Mouse (Mus musculus) ES-Bruce4 (cell line): ENCODE results near the gene Zbtb12. TPM values are rescaled to one million over a fixed set of nuclear protein-coding genes. Genes with fewer than 3 reads are reported as not detected.

Source experiments
- H3K27ac ChIP-seq: 2 replicates; pipeline ENCODE4 v1.5.1; 2012; ENCODE audit warnings: low read length, inconsistent platforms; ENCODE audit not compliant: insufficient read depth
- H3K27me3 ChIP-seq: 2 replicates; pipeline ENCODE4 v1.6.1; 2012; ENCODE audit warnings: mild to moderate bottlenecking, low read length, inconsistent platforms; ENCODE audit not compliant: control insufficient read depth, poor library complexity, insufficient read depth, severe bottlenecking
- H3K36me3 ChIP-seq: 2 replicates; pipeline ENCODE4 v1.6.1; 2012; ENCODE audit warnings: inconsistent platforms, mild to moderate bottlenecking, low read length, moderate library complexity; ENCODE audit not compliant: control insufficient read depth, poor library complexity, insufficient read depth, severe bottlenecking
- H3K4me1 ChIP-seq: one replicate; pipeline ENCODE4 v1.8.1; 2011; ENCODE audit warnings: low read length; ENCODE audit not compliant: control insufficient read depth, insufficient read depth
- H3K4me3 ChIP-seq: 2 replicates; pipeline ENCODE4 v1.5.1; 2011; ENCODE audit warnings: low read depth, mild to moderate bottlenecking, low read length
- H3K9ac ChIP-seq: 2 replicates; pipeline ENCODE4 v1.6.1; 2012; ENCODE audit warnings: low read depth, mild to moderate bottlenecking, inconsistent platforms; ENCODE audit not compliant: poor library complexity, severe bottlenecking
- H3K9me3 ChIP-seq: replicated peaks from 2 replicates; pipeline ENCODE4 v1.6.1; 2012; ENCODE audit warnings: mild to moderate bottlenecking, low read length, inconsistent platforms; ENCODE audit not compliant: control insufficient read depth, poor library complexity, insufficient read depth, severe bottlenecking
- CTCF ChIP-seq: IDR thresholded peaks from one replicate; pipeline ENCODE4 v1.8.1; 2011; ENCODE audit warnings: low read depth, low read length
- EP300 ChIP-seq: IDR thresholded peaks from 2 replicates; pipeline ENCODE4 v1.6.1; 2011; ENCODE audit warnings: low read depth, low read length; ENCODE audit not compliant: insufficient read depth
- POLR2A ChIP-seq: IDR thresholded peaks from one replicate; pipeline ENCODE4 v1.8.1; 2011; ENCODE audit warnings: low read length; ENCODE audit not compliant: insufficient read depth
- polyA plus RNA-seq: library from polyadenylated mRNA; stranded (reverse); fragments of >200 nt; gene quantifications from 2 replicates; pipeline ENCODE4 v1.2.4, GENCODE M21; 2011; ENCODE audit warnings: low read depth; ENCODE audit not compliant: missing spikeins, insufficient read depth, insufficient read length

The Zbtb12 gene
- polyA plus RNA-seq, 1 experiment = 22.8 TPM

DNA sequence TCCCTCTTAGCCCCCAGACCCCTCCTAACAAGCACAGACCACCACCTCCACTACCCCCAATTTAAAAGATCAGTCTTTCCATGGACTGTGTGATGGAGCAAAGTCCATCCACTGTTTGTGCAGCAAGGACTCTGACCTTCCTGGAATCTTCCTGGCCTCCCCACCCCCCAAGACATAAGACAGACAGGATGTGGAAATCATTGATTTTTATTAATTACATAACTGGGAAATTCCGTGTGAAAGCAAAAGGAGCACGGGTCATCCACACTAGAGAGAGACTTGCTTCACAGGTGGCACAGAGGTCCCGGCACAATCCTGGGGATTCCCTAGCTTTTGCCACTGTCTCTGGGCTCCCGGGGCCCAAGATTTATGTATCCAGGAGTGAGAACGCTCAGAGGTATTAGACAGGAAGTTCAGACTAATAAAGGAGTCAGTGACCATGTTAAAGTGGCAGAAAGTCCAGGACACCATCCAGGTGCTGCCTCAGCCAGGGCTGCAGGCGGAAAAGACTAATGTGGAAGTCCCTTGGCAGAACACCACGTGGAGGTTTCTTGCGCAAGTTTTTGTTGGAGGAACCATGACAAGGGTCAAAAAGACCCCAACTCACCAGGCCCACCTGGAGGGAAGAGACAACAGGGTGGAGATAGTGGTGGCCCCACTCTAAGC, 16.7 kb upstream of the Zbtb12 start, which contains the start of gene Cfb:
Cfb (minus strand) TSS at position 103 of the 666 bp plus-strand sequence.
- no peak within 1 kb of the TSS for H3K9ac ChIP-seq
- H3K36me3 ChIP-seq = no peaks in the 10 kb centered on the region
- H3K27me3 ChIP-seq = no peaks in the 10 kb centered on the region
- H3K4me3 ChIP-seq = no peak within 1 kb of the TSS
- no peaks in the 10 kb centered on the region for H3K9me3 ChIP-seq
- H3K27ac ChIP-seq = no peak within 1 kb of the TSS
- H3K4me1 ChIP-seq = no peaks in the 10 kb centered on the region
- TF ChIP-seq CTCF = no peak
- TF ChIP-seq POLR2A = no peak
- TF ChIP-seq EP300 = no peak

DNA sequence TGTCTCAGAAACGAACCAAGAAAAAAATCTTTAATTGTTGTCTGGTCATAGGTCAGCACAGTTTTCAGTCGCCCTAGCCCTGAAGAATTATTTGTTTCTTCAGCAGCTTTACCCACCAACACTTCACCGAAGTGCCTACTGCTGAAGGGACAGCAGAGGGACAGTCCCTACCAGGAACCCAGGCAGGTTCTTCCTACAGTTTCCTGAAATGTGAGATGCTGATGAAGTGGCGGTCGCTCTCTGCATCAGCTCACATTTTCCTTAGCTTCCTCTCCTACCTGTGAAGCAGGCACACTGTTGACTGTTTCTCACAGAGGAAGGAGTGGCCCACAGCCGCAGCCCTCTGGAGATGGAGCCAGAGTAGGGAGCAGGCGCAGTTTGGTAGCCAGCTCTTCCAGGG, 13.3 kb upstream of the Zbtb12 start:
- Histone ChIP-seq H3K4me1 (no peaks in the 10 kb centered on the region), H3K9me3 (no peaks in the 10 kb centered on the region), H3K4me3 (no peak overlapping the region), H3K9ac (no peak overlapping the region), H3K27me3 (no peaks in the 10 kb centered on the region; the same call in 1 of the 2 replicates), H3K36me3 (no peaks in the 10 kb centered on the region), H3K27ac (no peak overlapping the region)
- TF ChIP-seq CTCF (no peak), POLR2A (no peak), EP300 (no peak)

DNA sequence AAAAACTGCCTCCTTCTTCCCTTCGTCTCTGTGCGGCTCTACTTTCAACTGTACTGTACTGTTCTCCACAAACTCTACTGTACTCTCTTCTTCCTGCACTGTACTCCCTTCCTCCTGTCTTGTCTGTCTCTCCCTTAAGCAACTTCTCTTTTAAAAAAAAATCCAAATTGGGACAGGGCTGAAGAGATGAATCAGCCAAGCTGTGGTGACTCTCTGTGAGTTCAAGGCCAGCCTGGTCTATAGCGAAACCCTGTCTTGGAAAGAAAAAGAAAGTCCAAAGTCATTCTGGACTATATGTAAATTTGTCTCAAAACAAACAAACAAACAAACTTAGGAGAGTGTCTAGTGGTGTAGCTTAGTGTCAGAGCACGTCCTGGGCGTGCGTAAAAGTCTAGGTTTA, 5.0 kb upstream of the Zbtb12 start:
- H3K4me1 ChIP-seq = no peaks in the 10 kb centered on the region
- no peak overlapping the region for H3K27ac ChIP-seq
- TF ChIP-seq POLR2A = no peak
- TF ChIP-seq CTCF = no peak
- TF ChIP-seq EP300 = no peak
- no peak overlapping the region for H3K9ac ChIP-seq
- no peaks in the 10 kb centered on the region; the same call in 1 of the 2 replicates for H3K27me3 ChIP-seq
- no peak overlapping the region for H3K4me3 ChIP-seq
- H3K9me3 ChIP-seq = no peaks in the 10 kb centered on the region
- no peaks in the 10 kb centered on the region for H3K36me3 ChIP-seq

DNA sequence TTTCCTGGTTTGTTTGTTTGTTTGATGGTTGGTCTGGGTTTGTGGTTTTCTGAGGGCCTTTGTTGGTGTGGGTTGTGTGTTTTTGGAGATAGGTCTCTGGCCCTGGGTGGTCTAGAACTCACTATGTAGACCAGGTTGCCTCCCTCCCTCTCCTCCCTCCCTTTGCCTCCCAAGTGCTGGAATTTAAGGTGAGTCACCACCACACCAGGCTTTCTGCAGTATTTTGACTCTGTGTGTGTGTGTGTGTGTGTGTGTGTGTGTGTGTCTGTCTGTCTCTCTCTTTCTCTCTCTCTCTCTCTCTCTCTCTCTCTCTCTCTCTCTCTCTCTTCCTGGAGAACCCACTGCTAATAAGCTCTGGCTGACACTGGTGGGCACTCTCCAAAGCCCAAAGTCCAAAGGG, 1.9 kb downstream of the Zbtb12 start:
- no peaks in the 10 kb centered on the region for H3K9me3 ChIP-seq
- no peaks in the 10 kb centered on the region for H3K27me3 ChIP-seq
- TF ChIP-seq CTCF = no peak
- H3K4me3 ChIP-seq = peak overlapping the region; percentile 25; the same call in 1 of the 2 replicates
- H3K36me3 ChIP-seq = no peaks in the 10 kb centered on the region
- H3K9ac ChIP-seq = no peak overlapping the region
- H3K27ac ChIP-seq = no peak overlapping the region
- peaks cover 2% of the 10 kb centered on the region for H3K4me1 ChIP-seq

DNA sequence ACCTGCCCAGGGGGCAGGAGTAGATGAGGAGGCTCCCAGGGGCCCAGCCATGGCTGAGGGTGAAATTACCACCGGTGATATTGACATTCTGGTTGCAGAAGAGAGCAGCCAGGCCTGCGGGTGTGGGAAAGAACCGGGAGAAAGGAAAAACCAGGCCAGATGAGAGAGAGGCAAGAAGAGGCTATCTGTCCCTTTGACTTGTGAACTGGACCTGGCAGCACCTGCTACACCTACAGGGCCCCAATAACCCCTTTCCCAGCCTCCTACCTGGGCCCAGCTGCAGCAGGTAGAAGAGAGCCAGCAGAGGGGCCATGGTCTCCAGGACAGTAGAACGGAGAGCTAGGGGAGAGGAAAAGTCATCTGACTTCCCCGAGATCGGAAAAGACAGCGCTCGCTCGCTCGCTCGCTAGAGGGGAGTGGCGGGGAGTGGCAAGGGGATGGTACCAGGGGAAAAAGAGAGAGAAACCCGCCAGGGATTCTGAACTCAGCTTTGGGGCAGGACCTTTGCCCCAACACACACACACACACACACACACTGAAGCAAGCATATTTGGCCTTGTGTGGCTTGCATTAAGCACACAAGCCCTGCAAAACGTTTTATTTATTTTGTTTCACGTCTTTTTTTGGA, 2.5 kb downstream of the Zbtb12 start, which contains the start of gene Gm20547:
Gm20547 (minus strand) TSS at position 360 of the 628 bp plus-strand sequence.
- Histone ChIP-seq H3K9me3 (no peaks in the 10 kb centered on the region), H3K36me3 (no peaks in the 10 kb centered on the region), H3K27me3 (no peaks in the 10 kb centered on the region), H3K27ac (no peak within 1 kb of the TSS), H3K9ac (0 out of 2 replicates have a peak within 1 kb of the TSS, but pooled peaks have one; percentile 10), H3K4me3 (peak within 1 kb of the TSS; percentile 25), H3K4me1 (peaks cover 2% of the 10 kb centered on the region)
- no peak for TF ChIP-seq CTCF
- TF ChIP-seq POLR2A = no peak
- no peak for TF ChIP-seq EP300

DNA sequence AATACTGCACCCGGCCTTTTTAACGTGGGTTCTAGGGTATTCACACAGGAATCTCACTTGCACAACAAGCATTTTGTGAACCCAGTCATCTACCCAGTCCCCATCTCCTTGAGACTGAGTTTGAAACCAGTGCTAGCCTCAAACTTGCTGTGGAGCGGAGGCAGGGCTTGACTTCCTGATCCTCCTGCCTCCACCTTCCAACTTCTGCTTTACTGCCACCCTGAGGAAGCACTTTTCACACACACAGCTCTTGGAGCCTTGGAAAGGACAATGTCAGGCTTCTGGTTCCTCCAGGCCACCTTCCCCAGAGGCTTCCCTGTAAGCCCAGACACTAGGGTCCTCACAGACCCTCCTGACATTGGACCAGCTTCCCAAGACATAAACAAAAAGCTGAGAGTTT, 4.0 kb downstream of the Zbtb12 start:
- no peaks in the 10 kb centered on the region for H3K9me3 ChIP-seq
- no peaks in the 10 kb centered on the region for H3K36me3 ChIP-seq
- H3K4me1 ChIP-seq = peaks cover 2% of the 10 kb centered on the region
- H3K4me3 ChIP-seq = no peak overlapping the region
- H3K9ac ChIP-seq = no peak overlapping the region
- no peak for TF ChIP-seq POLR2A
- TF ChIP-seq CTCF = no peak
- no peak for TF ChIP-seq EP300
- H3K27me3 ChIP-seq = no peaks in the 10 kb centered on the region
- no peak overlapping the region for H3K27ac ChIP-seq
